Mouse (Mus musculus): ENCODE measurements around the gene Mnd1.

DNA sequence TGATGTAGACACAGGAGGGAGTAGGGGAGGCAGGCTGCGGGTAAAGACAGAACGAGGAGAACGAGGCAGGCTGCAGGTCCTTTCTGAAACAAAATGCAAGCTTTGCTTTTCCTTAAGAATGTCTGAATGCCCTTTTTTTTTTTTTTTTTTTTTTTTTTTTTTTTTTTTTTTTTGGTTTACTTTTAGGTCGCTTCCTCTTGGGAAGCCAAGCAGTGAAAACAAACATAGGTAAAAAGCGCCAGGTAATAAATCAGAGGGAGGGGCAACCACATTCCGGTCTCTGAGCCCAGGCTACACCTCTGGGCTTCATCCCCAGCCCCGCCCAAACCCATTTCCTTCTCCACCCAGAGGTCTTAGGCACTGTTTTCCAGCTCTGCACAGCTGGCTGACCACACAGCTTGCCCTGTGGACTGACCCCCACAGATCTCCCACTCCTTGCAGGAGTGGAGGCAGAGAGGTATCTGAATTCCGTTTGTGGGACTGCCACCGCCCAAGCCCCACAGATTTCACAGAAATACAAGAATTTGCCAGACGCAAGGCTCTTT is 34.1 kb upstream of the Mnd1 start:
- TF ChIP-seq CTCF (IDR thresholded peaks at IDR 0.05; ENCODE audit: borderline replicate concordance, control insufficient read depth, extremely low read depth, insufficient read depth, low read length, poor library complexity) (no peak), POLR2A (IDR thresholded peaks at IDR 0.05; ENCODE audit: control insufficient read depth, extremely low read depth, insufficient read depth, low read length, poor library complexity) (no peak)
